In the genomic region with DNA sequence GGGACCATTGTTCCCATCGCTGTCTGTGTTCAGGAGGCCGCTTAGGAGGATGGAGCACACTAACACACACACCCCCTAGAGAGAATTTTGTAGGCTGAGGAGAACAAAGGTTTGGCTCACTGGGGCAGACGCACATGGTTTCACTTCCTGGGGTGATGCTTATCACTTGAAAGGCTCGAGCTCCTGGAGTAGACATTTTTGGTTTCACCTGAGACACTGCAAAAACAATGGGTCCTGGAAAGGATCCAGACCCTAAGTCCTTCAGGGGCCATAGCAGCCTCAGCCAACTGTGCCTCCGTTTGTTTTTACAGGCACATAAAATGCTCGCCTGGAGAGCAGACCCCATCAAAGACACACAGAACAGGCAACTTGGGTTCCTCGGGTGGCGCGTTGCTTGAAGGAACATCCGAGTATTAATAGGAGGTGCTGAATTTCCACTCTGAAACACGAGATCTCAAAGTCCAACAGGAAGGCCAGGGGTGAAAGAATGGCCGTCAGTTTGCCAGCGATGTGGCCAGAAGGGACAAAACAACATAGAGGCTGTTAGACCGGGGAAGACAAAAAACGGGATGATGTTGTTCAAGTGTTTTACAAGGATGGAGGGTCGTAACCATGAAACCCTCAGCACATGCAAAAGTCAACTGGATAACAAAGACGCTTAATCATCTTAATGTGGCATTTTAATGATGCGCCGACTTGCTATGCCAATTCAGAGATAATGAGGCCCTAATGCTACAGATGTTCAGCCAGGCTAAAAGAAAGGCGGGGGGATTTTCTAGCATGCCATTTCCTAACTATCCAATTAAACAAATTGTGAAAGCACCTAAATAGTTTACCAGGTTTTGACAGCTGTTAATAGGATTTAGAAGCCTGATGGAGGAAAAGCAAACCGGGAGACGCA, we compare ENCODE assay signal across 10 mouse cellular contexts. TPM values are rescaled to one million over a fixed set of nuclear protein-coding genes. Genes with fewer than 3 reads are reported as not detected.
DNase-seq lines count a peak whose midpoint lies in the region; ATAC-seq and TF ChIP-seq lines count a peak whose summit lies in the region.
"Had no signal": no experiment of that assay in that cellular context is flagged by ENCODE, and none has a peak within 500 bp of the region (broad histone marks: within the 10 kb centered on the region; RNA-seq: fewer than 3 reads in every experiment).

No protein-coding gene starts in this region.

- no peak for ATAC-seq in forebrain, embryonic 14.5 days

- peaks cover 9% of the 10 kb centered on the region for H3K4me1 ChIP-seq in forebrain, embryonic 14.5 days (ENCODE audit: control insufficient read depth, insufficient read depth, low read length)

- no peak overlapping the region for H3K9ac ChIP-seq in forebrain, embryonic 14.5 days (ENCODE audit: low read length)

- 0 out of 2 replicates have a peak overlapping the region, but pooled peaks have one; percentile 10 for H3K27ac ChIP-seq in gastrocnemius, adult 2 months
- no peak overlapping the region for H3K27ac ChIP-seq in forebrain, embryonic 14.5 days (ENCODE audit: low read depth, low read length)

- no peak overlapping the region for H3K4me2 ChIP-seq in forebrain, embryonic 14.5 days (ENCODE audit: low read length)

- H3K27me3 ChIP-seq in forebrain, embryonic 14.5 days (replicated peaks; ENCODE audit: control insufficient read depth, insufficient read depth, low read length), result peaks cover 14% of the 10 kb centered on the region

- TF ChIP-seq CTCF in gastrocnemius, adult 2 months (IDR thresholded peaks at IDR 0.05), result no peak

- no peaks in the 10 kb centered on the region for H3K36me3 ChIP-seq in forebrain, embryonic 14.5 days (ENCODE audit: control insufficient read depth, insufficient read depth, low read length)

- H3K4me3 ChIP-seq in gastrocnemius, adult 2 months, result no peak overlapping the region
- H3K4me3 ChIP-seq in forebrain, embryonic 14.5 days (ENCODE audit: low read depth, low read length), result no peak overlapping the region

- H3K9me3 ChIP-seq in forebrain, embryonic 14.5 days (replicated peaks; ENCODE audit: control insufficient read depth, low read length), result no peaks in the 10 kb centered on the region

- intact Hi-C loops in gastrocnemius, adult 2 months (cut with DNase I), result no loop called here

- 19% methylated on average over 22 of the region's 22 CpGs for WGBS in forebrain, embryonic 14.5 days

- peak; percentile 22 for DNase-seq in gastrocnemius, adult 2 months
- no peak for DNase-seq in gastrocnemius, postnatal 10 days
- DNase-seq in CD4-positive helper T cell, adult 2 months (ENCODE audit: low read depth, low spot score), result peak; percentile 76
- DNase-seq in forebrain, embryonic 14.5 days (ENCODE audit: low spot score), result peak; percentile 66
- DNase-seq in mesoderm, embryonic 11.5 days (ENCODE audit: low read depth, low spot score), result peak; percentile 73
- no peak for DNase-seq in layer of hippocampus, adult 8-10 months (ENCODE audit: low spot score in 2 of 2)
- DNase-seq in left cerebral cortex, adult 11 months (ENCODE audit: low spot score), result no peak
- DNase-seq in urinary bladder, postnatal 36 days (ENCODE audit: low spot score in 2 of 2), result no peak

RNA-seq across cellular contexts. Expression of a gene that starts 48.2 kb away (rescaled TPM):
- total RNA-seq in gastrocnemius, adult 2 months (2021), result under 1 TPM in 1 of 2 experiments, not detected in 1; 0.22 TPM
- under 1 TPM; 0.09 to 0.93 TPM for total RNA-seq in gastrocnemius, postnatal 10 days (2021)
- not detected in 2 replicates for polyA plus RNA-seq in forebrain, embryonic 14.5 days (2014; fragmentation: Nextera tagmentation; extraction: Ambion mirVana)
- not detected for total RNA-seq in layer of hippocampus, adult 8-10 months (2022)
- polyA plus RNA-seq: C2C12 had no signal

RNA-seq across cellular contexts. Expression of a gene that starts 51.4 kb away (rescaled TPM):
- not detected for total RNA-seq in gastrocnemius, adult 2 months (2021)
- under 1 TPM; 0.09 to 0.18 TPM for total RNA-seq in gastrocnemius, postnatal 10 days (2021)
- 0.38 and 0.41 TPM in 2 replicates for polyA plus RNA-seq in forebrain, embryonic 14.5 days (2014; fragmentation: Nextera tagmentation; extraction: Ambion mirVana)
- 1 to 10 TPM; 2.6 to 3.5 (median 2.9) TPM for total RNA-seq in layer of hippocampus, adult 8-10 months (2022)
- polyA plus RNA-seq: C2C12 had no signal

RNA-seq across cellular contexts. Expression of a gene that starts 53.3 kb away (rescaled TPM):
- total RNA-seq in gastrocnemius, adult 2 months (2021), result not detected
- total RNA-seq in gastrocnemius, postnatal 10 days (2021), result not detected
- not detected in 2 replicates for polyA plus RNA-seq in forebrain, embryonic 14.5 days (2014; fragmentation: Nextera tagmentation; extraction: Ambion mirVana)
- under 1 TPM in 1 of 4 experiments, not detected in 3; 0.75 TPM for total RNA-seq in layer of hippocampus, adult 8-10 months (2022)
- polyA plus RNA-seq: C2C12; lung, embryonic 16.5 days had no signal

RNA-seq across cellular contexts. Expression of a gene that starts 58.8 kb away (rescaled TPM):
- 10 to 100 TPM; 30.3 to 37.4 TPM for total RNA-seq in gastrocnemius, adult 2 months (2021)
- total RNA-seq in gastrocnemius, postnatal 10 days (2021), result 10 to 100 TPM; 28.0 to 31.6 TPM
- polyA plus RNA-seq in forebrain, embryonic 14.5 days (2014; fragmentation: Nextera tagmentation; extraction: Ambion mirVana), result 279 and 290 TPM in 2 replicates
- total RNA-seq in layer of hippocampus, adult 8-10 months (2022), result 10 to 100 TPM; 83.9 to 93.8 (median 89.8) TPM

Comparison
In these comparisons a context has a peak if more than half of its experiments do, and no peak if none do; other contexts are left out.
1. DNase-seq: peak in gastrocnemius, adult 2 months (single experiment), CD4-positive helper T cell, adult 2 months (single experiment), forebrain, embryonic 14.5 days (single experiment) and mesoderm, embryonic 11.5 days (single experiment); none in gastrocnemius, postnatal 10 days (single experiment), layer of hippocampus, adult 8-10 months (0 of 2), left cerebral cortex, adult 11 months (single experiment) and urinary bladder, postnatal 36 days (0 of 2).